Mouse (Mus musculus) liver, adult 2 months (tissue): ENCODE data around the gene Glt28d2. TPM values are rescaled to one million over a fixed set of nuclear protein-coding genes. Genes with fewer than 3 reads are reported as not detected.
A peak's percentile ranks its signal among the peaks of the same experiment; 100 is the strongest.

Source experiments
- DNase-seq: peaks from one replicate; pipeline ENCODE4 v3.0.0-alpha.2; 2011; ENCODE audit warnings: low read depth, low spot score; ENCODE audit errors: extremely low read depth
- H3K27ac ChIP-seq: fragments of 200-500 bp; replicated peaks from 2 replicates; pipeline ENCODE4 v1.5.1; 2012; ENCODE audit warnings: low read depth, mild to moderate bottlenecking, control low read depth, inconsistent platforms, low read length; ENCODE audit not compliant: insufficient read depth
- H3K27me3 ChIP-seq: fragments of 200-500 bp; 2 replicates; pipeline ENCODE4 v1.6.1; 2012; ENCODE audit warnings: mild to moderate bottlenecking, moderate library complexity, low read length, inconsistent platforms; ENCODE audit not compliant: control insufficient read depth, insufficient read depth
- H3K36me3 ChIP-seq: fragments of 200-500 bp; 2 replicates; pipeline ENCODE4 v1.6.1; 2012; ENCODE audit warnings: low read length, inconsistent platforms; ENCODE audit not compliant: control insufficient read depth, insufficient read depth
- H3K4me1 ChIP-seq: fragments of 200-500 bp; 2 replicates; pipeline ENCODE4 v1.6.1; 2011; ENCODE audit warnings: low read length; ENCODE audit not compliant: control insufficient read depth, insufficient read depth
- H3K4me3 ChIP-seq: fragments of 200-500 bp; 2 replicates; pipeline ENCODE4 v1.5.1; 2011; ENCODE audit warnings: low read depth, mild to moderate bottlenecking, control low read depth, low read length, moderate library complexity; ENCODE audit not compliant: insufficient read depth
- H3K79me2 ChIP-seq: fragments of 200-500 bp; 2 replicates; pipeline ENCODE4 v1.6.1; 2012; ENCODE audit warnings: inconsistent platforms, mild to moderate bottlenecking, low read length, moderate library complexity; ENCODE audit not compliant: control insufficient read depth, insufficient read depth
- H3K9ac ChIP-seq: fragments of 200-500 bp; 2 replicates; pipeline ENCODE4 v1.6.1; 2012; ENCODE audit warnings: low read depth, mild to moderate bottlenecking, control low read depth, inconsistent platforms, low read length
- CTCF ChIP-seq: fragments of 200-500 bp; IDR thresholded peaks from 2 replicates; pipeline ENCODE4 v1.5.1; 2011; ENCODE audit warnings: low read depth, low read length, control low read depth
- POLR2A ChIP-seq: fragments of 200-500 bp; IDR thresholded peaks from 2 replicates; pipeline ENCODE4 v1.6.1; 2011; ENCODE audit warnings: low read length, control low read depth; ENCODE audit not compliant: insufficient read depth; ENCODE audit errors: extremely low read depth
- WGBS: fragments of 180-500 bp; shearing (Covaris S2); methylation state at CpG from one replicate; pipeline ENCODE4 v1.1.7; 2018; 5-methylcytosine and 5-hydroxymethylcytosine counted together
- polyA plus RNA-seq: library from polyadenylated mRNA; depleted of rRNA; stranded (reverse); fragments of >200 nt; gene quantifications from 2 replicates; pipeline ENCODE4 v1.2.3, GENCODE M21; 2012
- total RNA-seq: library from RNA; depleted of rRNA; stranded (reverse); fragments of >200 nt; gene quantifications from 2 replicates; pipeline ENCODE4 v1.2.3, GENCODE M21; 2014

The Glt28d2 gene
- total and polyA plus RNA-seq, 2 experiments = 1.6 to 3.0 TPM

GRCm38 (mm10) chr3:85862886-85863285 is 24.4 kb downstream of the Glt28d2 start:
- WGBS = 92% methylated on average over 2 of the region's 2 CpGs

GRCm38 (mm10) chr3:85860996-85861395 is 26.3 kb downstream of the Glt28d2 start:
- Histone ChIP-seq H3K4me1 (peaks cover 30% of the 10 kb centered on the region), H3K36me3 (no peaks in the 10 kb centered on the region), H3K79me2 (peaks cover 18% of the 10 kb centered on the region; the same call in 1 of the 2 replicates), H3K9ac (no peak overlapping the region), H3K27ac (no peak overlapping the region), H3K27me3 (no peaks in the 10 kb centered on the region), H3K4me3 (no peak overlapping the region)
- TF ChIP-seq POLR2A (no peak), CTCF (no peak)
- 90% methylated on average over 5 of the region's 5 CpGs for WGBS
- no peak for DNase-seq

More at GRCm38 (mm10) chr3:85862886-85863285, 24.4 kb downstream of the Glt28d2 start:
- no peak overlapping the region for H3K4me3 ChIP-seq
- no peaks in the 10 kb centered on the region for H3K27me3 ChIP-seq
- peaks cover 31% of the 10 kb centered on the region for H3K4me1 ChIP-seq
- peak; percentile 78 for DNase-seq
- no peaks in the 10 kb centered on the region for H3K36me3 ChIP-seq
- TF ChIP-seq CTCF (no peak), POLR2A (no peak)
- peaks cover 9% of the 10 kb centered on the region; the same call in 1 of the 2 replicates for H3K79me2 ChIP-seq
- no peak overlapping the region for H3K9ac ChIP-seq
- no peak overlapping the region for H3K27ac ChIP-seq

- peaks cover 22% of the 10 kb centered on the region for H3K4me1 ChIP-seq
- H3K4me3 ChIP-seq = no peak overlapping the region
- no peaks in the 10 kb centered on the region for H3K27me3 ChIP-seq
- H3K79me2 ChIP-seq = peaks cover 18% of the 10 kb centered on the region; the same call in 1 of the 2 replicates
- no peaks in the 10 kb centered on the region for H3K36me3 ChIP-seq
- no peak overlapping the region for H3K9ac ChIP-seq
- H3K27ac ChIP-seq = no peak overlapping the region
- TF ChIP-seq CTCF (no peak), POLR2A (no peak)
- 55% methylated on average over 6 of the region's 6 CpGs for WGBS
- DNase-seq = no peak
Measured at GRCm38 (mm10) chr3:85859311-85859710, 28.0 kb downstream of the Glt28d2 start.

GRCm38 (mm10) chr3:85858140-85859135 is 28.9 kb downstream of the Glt28d2 start:
- Histone ChIP-seq H3K4me3 (no peak overlapping the region), H3K9ac (no peak overlapping the region), H3K4me1 (peaks cover 21% of the 10 kb centered on the region), H3K27ac (no peak overlapping the region), H3K27me3 (no peaks in the 10 kb centered on the region), H3K36me3 (no peaks in the 10 kb centered on the region), H3K79me2 (peaks cover 18% of the 10 kb centered on the region; the same call in 1 of the 2 replicates)
- TF ChIP-seq CTCF (no peak), POLR2A (no peak)
- 47% methylated on average over 11 of the region's 11 CpGs for whole genome bisulfite sequencing
- DNase-seq = peak; percentile 45

GRCm38 (mm10) chr3:85857083-85857482 is 30.2 kb downstream of the Glt28d2 start:
- 79% methylated on average over 4 of the region's 4 CpGs for WGBS
- Histone ChIP-seq H3K4me3 (no peak overlapping the region), H3K27me3 (no peaks in the 10 kb centered on the region), H3K9ac (no peak overlapping the region), H3K36me3 (no peaks in the 10 kb centered on the region), H3K4me1 (peaks cover 13% of the 10 kb centered on the region), H3K79me2 (peaks cover 18% of the 10 kb centered on the region; the same call in 1 of the 2 replicates), H3K27ac (no peak overlapping the region)
- TF ChIP-seq CTCF (no peak), POLR2A (no peak)
- no peak for DNase-seq

GRCm38 (mm10) chr3:85855947-85856346 is 31.4 kb downstream of the Glt28d2 start:
- H3K27ac ChIP-seq = no peak overlapping the region
- no peak overlapping the region for H3K9ac ChIP-seq
- peaks cover 13% of the 10 kb centered on the region; the same call in 1 of the 2 replicates for H3K79me2 ChIP-seq
- no peak overlapping the region for H3K4me3 ChIP-seq
- peaks cover 13% of the 10 kb centered on the region for H3K4me1 ChIP-seq
- WGBS = 90% methylated on average over 5 of the region's 5 CpGs
- no peaks in the 10 kb centered on the region for H3K27me3 ChIP-seq
- no peak for TF ChIP-seq POLR2A
- no peak for TF ChIP-seq CTCF
- H3K36me3 ChIP-seq = no peaks in the 10 kb centered on the region
- DNase-seq = no peak
